Mouse (Mus musculus): ENCODE data around the gene Gm10134. TPM values are rescaled to one million over a fixed set of nuclear protein-coding genes. Genes with fewer than 3 reads are reported as not detected.

Gene Gm10134
- polyA plus RNA-seq, 1 experiment from 2014 or later = 1.3 TPM

- Histone ChIP-seq H3K27ac (no peak overlapping the region), H3K4me1 (replicated peaks) (no peaks in the 10 kb centered on the region), H3K27me3 (no peaks in the 10 kb centered on the region), H3K9ac (no peak overlapping the region), H3K4me3 (0 out of 2 replicates have a peak overlapping the region, but pooled peaks have one; percentile 11), H3K9me3 (replicated peaks) (no peaks in the 10 kb centered on the region), H3K4me2 (no peak overlapping the region), H3K36me3 (no peaks in the 10 kb centered on the region)
- ATAC-seq (replicated peaks; ENCODE audit: insufficient number of reproducible peaks, insufficient read depth, low FRiP score, low read depth) = no peak
- WGBS = 71% methylated on average over 20 of the region's 20 CpGs
Observed at GRCm38 (mm10) chr2:28479208-28480204, 26.4 kb upstream of the Gm10134 start.

- no peak overlapping the region for H3K9ac ChIP-seq
- no peaks in the 10 kb centered on the region for H3K27me3 ChIP-seq
- no peak overlapping the region for H3K27ac ChIP-seq
- H3K4me1 ChIP-seq (replicated peaks) = no peaks in the 10 kb centered on the region
- no peaks in the 10 kb centered on the region for H3K36me3 ChIP-seq
- H3K4me2 ChIP-seq = no peak overlapping the region
- no peak overlapping the region for H3K4me3 ChIP-seq
- WGBS = 62% methylated on average over 2 of the region's 2 CpGs
- H3K9me3 ChIP-seq (replicated peaks) = no peaks in the 10 kb centered on the region
- no peak for ATAC-seq (replicated peaks; ENCODE audit: insufficient number of reproducible peaks, insufficient read depth, low FRiP score, low read depth)
Observed at GRCm38 (mm10) chr2:28483861-28484260, 22.0 kb upstream of the Gm10134 start.

- Histone ChIP-seq H3K27me3 (no peaks in the 10 kb centered on the region), H3K4me2 (no peak overlapping the region), H3K9me3 (replicated peaks) (no peaks in the 10 kb centered on the region), H3K4me1 (replicated peaks) (no peaks in the 10 kb centered on the region), H3K36me3 (no peaks in the 10 kb centered on the region), H3K4me3 (no peak overlapping the region), H3K9ac (no peak overlapping the region), H3K27ac (no peak overlapping the region)
- ATAC-seq (replicated peaks; ENCODE audit: insufficient number of reproducible peaks, insufficient read depth, low FRiP score, low read depth) = no peak
- 67% methylated on average over 2 of the region's 2 CpGs for WGBS
Observed at GRCm38 (mm10) chr2:28494521-28494920, 11.4 kb upstream of the Gm10134 start.

- no peaks in the 10 kb centered on the region for H3K27me3 ChIP-seq
- H3K4me2 ChIP-seq = no peak overlapping the region
- no peaks in the 10 kb centered on the region for H3K36me3 ChIP-seq
- H3K4me3 ChIP-seq = no peak overlapping the region
- H3K9me3 ChIP-seq (replicated peaks) = no peaks in the 10 kb centered on the region
- H3K27ac ChIP-seq = no peak overlapping the region
- no peaks in the 10 kb centered on the region for H3K4me1 ChIP-seq (replicated peaks)
- ATAC-seq (replicated peaks; ENCODE audit: insufficient number of reproducible peaks, insufficient read depth, low FRiP score, low read depth) = no peak
- no peak overlapping the region for H3K9ac ChIP-seq
- WGBS = 74% methylated on average over 14 of the region's 14 CpGs
Observed at GRCm38 (mm10) chr2:28495207-28495756, 10.6 kb upstream of the Gm10134 start.

- H3K4me3 ChIP-seq = no peak overlapping the region
- no peak for ATAC-seq (replicated peaks; ENCODE audit: insufficient number of reproducible peaks, insufficient read depth, low FRiP score, low read depth)
- no peak overlapping the region for H3K9ac ChIP-seq
- no peaks in the 10 kb centered on the region for H3K36me3 ChIP-seq
- no peak overlapping the region for H3K27ac ChIP-seq
- H3K9me3 ChIP-seq (replicated peaks) = no peaks in the 10 kb centered on the region
- no peak overlapping the region for H3K4me2 ChIP-seq
- H3K27me3 ChIP-seq = no peaks in the 10 kb centered on the region
- H3K4me1 ChIP-seq (replicated peaks) = no peaks in the 10 kb centered on the region
- 72% methylated on average over 16 of the region's 16 CpGs for WGBS
Observed at GRCm38 (mm10) chr2:28495801-28496595, 9.9 kb upstream of the Gm10134 start.

- no peak within 1 kb of the TSS for H3K4me3 ChIP-seq
- ATAC-seq (replicated peaks; ENCODE audit: insufficient number of reproducible peaks, insufficient read depth, low FRiP score, low read depth) = no peak
- no peaks in the 10 kb centered on the region for H3K4me1 ChIP-seq (replicated peaks)
- H3K36me3 ChIP-seq = no peaks in the 10 kb centered on the region
- WGBS = 74% methylated on average over 5 of the region's 5 CpGs
- peak within 1 kb of the TSS; percentile 5; the same call in 1 of the 2 replicates for H3K4me2 ChIP-seq
- no peak within 1 kb of the TSS for H3K27ac ChIP-seq
- no peak within 1 kb of the TSS for H3K9ac ChIP-seq
- no peaks in the 10 kb centered on the region for H3K27me3 ChIP-seq
- no peaks in the 10 kb centered on the region for H3K9me3 ChIP-seq (replicated peaks)
Observed at GRCm38 (mm10) chr2:28496671-28497070, 9.2 kb upstream of the Gm10134 start, which contains the start of gene Gbgt1. Gene Gbgt1 (plus strand): TSS chr2:28496891.

GRCm38 (mm10) chr2:28497561-28497960, 8.3 kb upstream of the Gm10134 start:
- WGBS = 75% methylated on average over 5 of the region's 5 CpGs
- ATAC-seq (replicated peaks; ENCODE audit: insufficient number of reproducible peaks, insufficient read depth, low FRiP score, low read depth) = no peak
- Histone ChIP-seq H3K27ac (no peak overlapping the region), H3K9ac (no peak overlapping the region), H3K27me3 (no peaks in the 10 kb centered on the region), H3K4me2 (no peak overlapping the region), H3K9me3 (replicated peaks) (no peaks in the 10 kb centered on the region), H3K36me3 (no peaks in the 10 kb centered on the region), H3K4me3 (no peak overlapping the region), H3K4me1 (replicated peaks) (no peaks in the 10 kb centered on the region)

- Histone ChIP-seq H3K27ac (no peak overlapping the region), H3K9ac (no peak overlapping the region), H3K4me1 (replicated peaks) (no peaks in the 10 kb centered on the region), H3K27me3 (no peaks in the 10 kb centered on the region), H3K4me2 (no peak overlapping the region), H3K36me3 (no peaks in the 10 kb centered on the region), H3K9me3 (replicated peaks) (no peaks in the 10 kb centered on the region), H3K4me3 (no peak overlapping the region)
- ATAC-seq (replicated peaks; ENCODE audit: insufficient number of reproducible peaks, insufficient read depth, low FRiP score, low read depth) = no peak
- 75% methylated on average over 4 of the region's 4 CpGs for WGBS
Observed at GRCm38 (mm10) chr2:28498431-28498830, 7.5 kb upstream of the Gm10134 start.

GRCm38 (mm10) chr2:28502987-28503386, 2.9 kb upstream of the Gm10134 start:
- H3K4me1 ChIP-seq (replicated peaks) = no peaks in the 10 kb centered on the region
- H3K9ac ChIP-seq = no peak overlapping the region
- no peaks in the 10 kb centered on the region for H3K9me3 ChIP-seq (replicated peaks)
- no peaks in the 10 kb centered on the region for H3K27me3 ChIP-seq
- H3K4me3 ChIP-seq = no peak overlapping the region
- H3K27ac ChIP-seq = no peak overlapping the region
- no peak for ATAC-seq (replicated peaks; ENCODE audit: insufficient number of reproducible peaks, insufficient read depth, low FRiP score, low read depth)
- H3K36me3 ChIP-seq = no peaks in the 10 kb centered on the region
- 75% methylated on average over 10 of the region's 10 CpGs for WGBS
- no peak overlapping the region for H3K4me2 ChIP-seq

- Histone ChIP-seq H3K27ac (no peak overlapping the region), H3K4me3 (no peak overlapping the region), H3K9me3 (replicated peaks) (no peaks in the 10 kb centered on the region), H3K9ac (no peak overlapping the region), H3K4me1 (replicated peaks) (no peaks in the 10 kb centered on the region), H3K4me2 (no peak overlapping the region), H3K27me3 (0 out of 2 replicates have a peak, but pooled peaks cover 2% of the 10 kb centered on the region), H3K36me3 (no peaks in the 10 kb centered on the region)
- ATAC-seq (replicated peaks; ENCODE audit: insufficient number of reproducible peaks, insufficient read depth, low FRiP score, low read depth) = no peak
- WGBS = 87% methylated on average over 13 of the region's 13 CpGs
Observed at GRCm38 (mm10) chr2:28504676-28505075, 1.2 kb upstream of the Gm10134 start.

GRCm38 (mm10) chr2:28506291-28506690, 396 bp downstream of the Gm10134 start:
- no peaks in the 10 kb centered on the region for H3K4me1 ChIP-seq (replicated peaks)
- H3K36me3 ChIP-seq = no peaks in the 10 kb centered on the region
- H3K27ac ChIP-seq = no peak overlapping the region
- H3K4me2 ChIP-seq = no peak overlapping the region
- peaks cover 9% of the 10 kb centered on the region; the same call in 1 of the 2 replicates for H3K27me3 ChIP-seq
- no peak for ATAC-seq (replicated peaks; ENCODE audit: insufficient number of reproducible peaks, insufficient read depth, low FRiP score, low read depth)
- H3K4me3 ChIP-seq = no peak overlapping the region
- WGBS = 81% methylated on average over 6 of the region's 6 CpGs
- no peak overlapping the region for H3K9ac ChIP-seq
- no peaks in the 10 kb centered on the region for H3K9me3 ChIP-seq (replicated peaks)
